Mouse (Mus musculus) retina, postnatal 1 day (tissue): Measurements from ENCODE around the gene Gm5767.

Experiments used
- DNase-seq: peaks from one replicate; pipeline ENCODE4 v3.0.0-alpha.2; 2012

Gm5767 gene

GRCm38 (mm10) chr16:8680470-8680869 is at the start of gene Gm5767:
Gene Gm5767 (plus strand): TSS chr16:8680770.
- no peak for DNase-seq

- DNase-seq, result no peak
These were observed 49.1 kb upstream of the Gm5767 start for GRCm38 (mm10) chr16:8631428-8631827.

GRCm38 (mm10) chr16:8636867-8637216 is 43.7 kb upstream of the Gm5767 start:
- DNase-seq, result no peak

GRCm38 (mm10) chr16:8637217-8638051 is 43.1 kb upstream of the Gm5767 start, which contains the start of the genes Pmm2 and Tmem186:
Gene Pmm2 (plus strand): TSS chr16:8637674.
Gene Tmem186 (minus strand): TSS chr16:8637712.
- DNase-seq, result peak; percentile 95

GRCm38 (mm10) chr16:8638131-8638530 is 42.4 kb upstream of the Gm5767 start:
- no peak for DNase-seq

- no peak for DNase-seq
These were observed 40.9 kb upstream of the Gm5767 start for GRCm38 (mm10) chr16:8639466-8640191.

GRCm38 (mm10) chr16:8643855-8644254 is 36.7 kb upstream of the Gm5767 start:
- peak; percentile 51 for DNase-seq

- no peak for DNase-seq
These were observed 35.0 kb upstream of the Gm5767 start for GRCm38 (mm10) chr16:8645546-8645945.

- no peak for DNase-seq
These were observed 30.6 kb upstream of the Gm5767 start for GRCm38 (mm10) chr16:8650007-8650406.

GRCm38 (mm10) chr16:8655108-8655507 is 25.5 kb upstream of the Gm5767 start:
- DNase-seq, result no peak

GRCm38 (mm10) chr16:8655599-8655998 is 25.0 kb upstream of the Gm5767 start:
- no peak for DNase-seq

- no peak for DNase-seq
These were observed 24.3 kb upstream of the Gm5767 start for GRCm38 (mm10) chr16:8656256-8656655.

- DNase-seq, result no peak
These were observed 22.2 kb upstream of the Gm5767 start for GRCm38 (mm10) chr16:8658349-8658748.

GRCm38 (mm10) chr16:8658764-8659163 is 21.8 kb upstream of the Gm5767 start:
- DNase-seq, result no peak

- no peak for DNase-seq
These were observed 17.5 kb upstream of the Gm5767 start for GRCm38 (mm10) chr16:8663022-8663421.

- no peak for DNase-seq
These were observed 16.7 kb upstream of the Gm5767 start for GRCm38 (mm10) chr16:8663606-8664539.

GRCm38 (mm10) chr16:8665367-8665766 is 15.2 kb upstream of the Gm5767 start:
- DNase-seq, result no peak

- DNase-seq, result no peak
These were observed 14.1 kb upstream of the Gm5767 start for GRCm38 (mm10) chr16:8666452-8666851.

GRCm38 (mm10) chr16:8667261-8667660 is 13.3 kb upstream of the Gm5767 start:
- DNase-seq, result no peak

GRCm38 (mm10) chr16:8667814-8668213 is 12.8 kb upstream of the Gm5767 start:
- DNase-seq, result no peak

- DNase-seq, result no peak
These were observed 12.2 kb upstream of the Gm5767 start for GRCm38 (mm10) chr16:8668386-8668785.

GRCm38 (mm10) chr16:8669432-8669831 is 11.1 kb upstream of the Gm5767 start:
- no peak for DNase-seq
